Mouse (Mus musculus) liver, embryonic 14.5 days (tissue): ENCODE data around the gene Marc2.

Experiments
- CTCF ChIP-seq: IDR thresholded peaks from 2 replicates; pipeline ENCODE4 v1.5.1; 2016; ENCODE audit warnings: antibody characterized with exemption, low read depth, control low read depth
- EP300 ChIP-seq: IDR thresholded peaks from 2 replicates; pipeline ENCODE4 v1.6.1; 2016; ENCODE audit warnings: antibody characterized with exemption, low read depth

GRCm38 (mm10) chr1:184851741-184852618, 5.7 kb upstream of the Marc2 start:
- TF ChIP-seq CTCF (peak; percentile 88), EP300 (no peak)
